Mouse (Mus musculus): ENCODE measurements around the gene Nutm1. TPM values are rescaled to one million over a fixed set of nuclear protein-coding genes. Genes with fewer than 3 reads are reported as not detected.
A peak's percentile ranks its signal among the peaks of the same experiment; 100 is the strongest.

Nutm1 gene
- total and polyA plus RNA-seq, 3 experiments = 0.04 to 0.13 TPM; not detected in 1

DNA sequence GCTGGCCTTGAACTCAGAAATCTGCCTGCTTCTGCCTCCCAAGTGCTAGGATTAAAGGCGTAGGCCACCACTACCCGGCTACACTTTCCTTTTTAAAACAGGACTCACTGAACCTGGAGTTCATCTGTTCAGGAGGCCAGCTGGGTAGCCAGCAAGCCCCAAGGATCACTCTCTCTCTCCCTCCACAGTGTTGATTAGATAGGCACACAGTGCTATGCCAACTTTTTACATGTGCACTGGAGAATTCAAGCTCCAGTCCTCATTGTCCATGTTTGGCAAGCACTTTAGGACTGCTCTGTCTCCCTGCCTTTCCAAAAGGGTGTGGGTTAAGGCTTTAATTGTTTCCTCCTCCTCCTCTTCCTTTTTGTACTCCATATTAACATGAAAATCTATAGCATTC, 10.9 kb upstream of the Nutm1 start:
- H3K27ac ChIP-seq (ENCODE audit: control insufficient read depth, low read depth, low read length) = no peak overlapping the region
- peaks cover 13 to 19% of the 10 kb centered on the region in 2 experiments for H3K4me1 ChIP-seq (ENCODE audit: control insufficient read depth in 1 of 2, insufficient read depth in 2 of 2, low read length in 2 of 2)
- DNase-seq (ENCODE audit: low read depth, low spot score) = no peak
- no peaks in the 10 kb centered on the region for H3K9me3 ChIP-seq (replicated peaks; ENCODE audit: insufficient read depth, low read length)
- H3K27me3 ChIP-seq (ENCODE audit: control insufficient read depth in 1 of 2, insufficient read depth in 2 of 2, low read length in 2 of 2) = no peaks in the 10 kb centered on the region
- no peak for TF ChIP-seq SIN3A (IDR thresholded peaks at IDR 0.05; ENCODE audit: low read length)
- TF ChIP-seq MAFK (IDR thresholded peaks at IDR 0.05; ENCODE audit: borderline replicate concordance, low read depth, low read length) = no peak
- TF ChIP-seq RCOR1 (IDR thresholded peaks at IDR 0.05; ENCODE audit: low read depth, low read length) = no peak
- no peak for TF ChIP-seq RAD21 (IDR thresholded peaks at IDR 0.05; ENCODE audit: low read depth, low read length)
- peak; percentile 30; the same call in 1 of the 2 replicates for TF ChIP-seq ETS1 (IDR thresholded peaks at IDR 0.05; ENCODE audit: low read depth, low read length)
- no peak for TF ChIP-seq TAL1 (IDR thresholded peaks at IDR 0.05; ENCODE audit: low read length)
- no peak for TF ChIP-seq CHD2 (IDR thresholded peaks at IDR 0.05; ENCODE audit: low read length)
- no peak for TF ChIP-seq TBP (IDR thresholded peaks at IDR 0.05; ENCODE audit: low read depth, low read length)
- no peak for TF ChIP-seq EP300 (IDR thresholded peaks at IDR 0.05; ENCODE audit: low read depth in 1 of 2, low read length in 2 of 2)
- TF ChIP-seq GATA1 (IDR thresholded peaks at IDR 0.05; ENCODE audit: low read depth, low read length) = no peak
- TF ChIP-seq GABPA (IDR thresholded peaks at IDR 0.05; ENCODE audit: low read depth, low read length) = no peak
- peak; percentile 30; the same call in 1 of the 2 replicates for TF ChIP-seq MXI1 (IDR thresholded peaks at IDR 0.05; ENCODE audit: low read depth, low read length)
- H3K79me2 ChIP-seq (ENCODE audit: control insufficient read depth, insufficient read depth, low read length, poor library complexity) = peaks cover 20% of the 10 kb centered on the region
- no peak overlapping the region for H3K9ac ChIP-seq (ENCODE audit: control insufficient read depth, low read depth, low read length, poor library complexity, severe bottlenecking)
- H3K36me3 ChIP-seq (ENCODE audit: control insufficient read depth in 1 of 2, insufficient read depth in 2 of 2, low read length in 2 of 2) = peaks cover 4 to 16% of the 10 kb centered on the region in 2 experiments; a peak in 3 of 4 replicates
- H3K4me3 ChIP-seq (ENCODE audit: control insufficient read depth in 1 of 2, insufficient read depth in 1 of 2, low read depth in 2 of 2, low read length in 2 of 2) = no peak overlapping the region

GRCm38 (mm10) chr2:112267547-112268269, 8.6 kb upstream of the Nutm1 start:
- Histone ChIP-seq H3K4me1 (ENCODE audit: control insufficient read depth in 1 of 2, insufficient read depth in 2 of 2, low read length in 2 of 2) (peaks cover 19 to 20% of the 10 kb centered on the region in 2 experiments), H3K27me3 (ENCODE audit: control insufficient read depth in 1 of 2, insufficient read depth in 2 of 2, low read length in 2 of 2) (no peaks in the 10 kb centered on the region), H3K27ac (ENCODE audit: control insufficient read depth, low read depth, low read length) (peak overlapping the region; percentile 92), H3K36me3 (ENCODE audit: control insufficient read depth in 1 of 2, insufficient read depth in 2 of 2, low read length in 2 of 2) (peaks cover 7 to 30% of the 10 kb centered on the region in 2 experiments; a peak in 3 of 4 replicates), H3K9me3 (replicated peaks; ENCODE audit: insufficient read depth, low read length) (no peaks in the 10 kb centered on the region), H3K79me2 (ENCODE audit: control insufficient read depth, insufficient read depth, low read length, poor library complexity) (peaks cover 34% of the 10 kb centered on the region), H3K4me3 (ENCODE audit: control insufficient read depth in 1 of 2, insufficient read depth in 1 of 2, low read depth in 2 of 2, low read length in 2 of 2) (peak overlapping the region; percentile 66 to 75), H3K9ac (ENCODE audit: control insufficient read depth, low read depth, low read length, poor library complexity, severe bottlenecking) (peak overlapping the region; percentile 52)
- DNase-seq (ENCODE audit: low read depth, low spot score) = peak; percentile 94
- TF ChIP-seq TAL1 (IDR thresholded peaks at IDR 0.05; ENCODE audit: low read length) (no peak), HCFC1 (IDR thresholded peaks at IDR 0.05; ENCODE audit: low read depth, low read length) (peak; percentile 78), NELFE (IDR thresholded peaks at IDR 0.05; ENCODE audit: low read depth, low read length) (0 out of 2 replicates have a peak, but pooled peaks have one; percentile 28), GATA1 (IDR thresholded peaks at IDR 0.05; ENCODE audit: low read depth, low read length) (peak; percentile 80), ZMIZ1 (IDR thresholded peaks at IDR 0.05; ENCODE audit: low read depth, low read length) (peak; percentile 64; the same call in 1 of the 2 replicates), RAD21 (IDR thresholded peaks at IDR 0.05; ENCODE audit: low read depth, low read length) (no peak), ZKSCAN1 (IDR thresholded peaks at IDR 0.05; ENCODE audit: low read depth, low read length) (no peak), E2F4 (IDR thresholded peaks at IDR 0.05; ENCODE audit: borderline replicate concordance, low read depth, low read length) (0 out of 2 replicates have a peak, but pooled peaks have one; percentile 31), KAT2A (conservative IDR thresholded peaks at IDR 0.05; ENCODE audit: low read depth, low read length) (peak; percentile 33; the same call in 1 of the 2 replicates), ELF1 (IDR thresholded peaks at IDR 0.05; ENCODE audit: low read depth, low read length) (peak; percentile 77), MAX (IDR thresholded peaks at IDR 0.05; ENCODE audit: low read length) (0 out of 2 replicates have a peak, but pooled peaks have one; percentile 49), MAFK (IDR thresholded peaks at IDR 0.05; ENCODE audit: borderline replicate concordance, low read depth, low read length) (peak; percentile 54; the same call in 1 of the 2 replicates), EP300 (IDR thresholded peaks at IDR 0.05; ENCODE audit: low read depth in 1 of 2, low read length in 2 of 2) (peak; percentile 90), TCF12 (IDR thresholded peaks at IDR 0.05; ENCODE audit: low read depth, low read length) (peak; percentile 56), ZNF384 (IDR thresholded peaks at IDR 0.05; ENCODE audit: low read depth, low read length) (0 out of 2 replicates have a peak, but pooled peaks have one; percentile 6), POLR2AphosphoS5 (IDR thresholded peaks at IDR 0.05; ENCODE audit: borderline replicate concordance, low read depth, low read length) (no peak), MEF2A (IDR thresholded peaks at IDR 0.05; ENCODE audit: extremely low read depth, insufficient replicate concordance, low read depth, low read length, poor library complexity, severe bottlenecking) (peak; percentile 68; the same call in 1 of the 2 replicates), TBP (IDR thresholded peaks at IDR 0.05; ENCODE audit: low read depth, low read length) (peak; percentile 81; the same call in 1 of the 2 replicates), SMC3 (IDR thresholded peaks at IDR 0.05; ENCODE audit: low read depth, low read length) (no peak), POLR2A (IDR thresholded peaks at IDR 0.05; ENCODE audit: control insufficient read depth in 1 of 2, insufficient read depth in 1 of 2, low read depth in 1 of 2, low read length in 2 of 2, poor library complexity in 1 of 2) (no peak), CHD1 (IDR thresholded peaks at IDR 0.05; ENCODE audit: low read depth, low read length) (peak; percentile 83; the same call in 1 of the 2 replicates), RCOR1 (IDR thresholded peaks at IDR 0.05; ENCODE audit: low read depth, low read length) (peak; percentile 93), BHLHE40 (IDR thresholded peaks at IDR 0.05; ENCODE audit: borderline replicate concordance, low read depth, low read length) (peak; percentile 65; the same call in 1 of the 2 replicates)
